Mouse (Mus musculus) gastrocnemius, postnatal 14 days (tissue): ENCODE results near the gene Marc1. TPM values are rescaled to one million over a fixed set of nuclear protein-coding genes. Genes with fewer than 3 reads are reported as not detected.
A peak's percentile ranks its signal among the peaks of the same experiment; 100 is the strongest.

Source experiments
- DNase-seq: peaks from one replicate; pipeline ENCODE4 v3.0.0; 2021; ENCODE audit warnings: mixed read lengths
- intact Hi-C: fragments of 180-260 bp; cut with DNase I; formaldehyde crosslinking; loops from one replicate; pipeline ENCODE4 v1.15.1; 2025; ENCODE audit warnings: low total_unique reads
- total RNA-seq, 2 experiments: library from RNA; stranded (reverse); gene quantifications; 2 replicates each; pipeline ENCODE4 v1.2.3; 2021

The Marc1 gene
- total RNA-seq, 2 experiments from 2014 or later = 0.13 TPM; not detected in 1

DNA sequence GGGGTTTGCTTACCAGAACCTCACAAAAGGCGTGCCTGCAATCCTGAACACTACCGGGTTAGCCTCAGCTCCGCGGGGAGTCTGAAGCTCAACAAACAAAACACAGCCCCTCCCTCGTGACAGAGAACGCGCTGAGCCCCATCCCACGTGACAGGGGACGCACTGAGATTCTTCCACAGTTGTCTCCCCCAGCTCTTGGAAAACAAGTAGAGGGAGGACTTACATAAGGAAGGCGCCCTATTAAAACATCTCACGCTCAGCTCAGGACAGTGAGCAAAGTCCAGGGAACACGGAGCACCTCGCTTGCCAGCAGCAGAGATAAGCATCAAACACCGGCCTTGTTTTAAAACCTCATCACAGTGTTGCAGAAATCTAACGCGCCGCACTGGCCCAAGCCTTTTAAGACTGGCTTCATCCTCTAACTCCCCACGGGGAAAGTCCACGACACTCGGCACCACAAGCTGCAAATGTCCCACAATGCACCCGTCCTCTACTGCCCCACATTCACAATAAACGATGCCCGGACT, 16.1 kb upstream of the Marc1 start:
- intact Hi-C loops = no loop called here
- DNase-seq = no peak

DNA sequence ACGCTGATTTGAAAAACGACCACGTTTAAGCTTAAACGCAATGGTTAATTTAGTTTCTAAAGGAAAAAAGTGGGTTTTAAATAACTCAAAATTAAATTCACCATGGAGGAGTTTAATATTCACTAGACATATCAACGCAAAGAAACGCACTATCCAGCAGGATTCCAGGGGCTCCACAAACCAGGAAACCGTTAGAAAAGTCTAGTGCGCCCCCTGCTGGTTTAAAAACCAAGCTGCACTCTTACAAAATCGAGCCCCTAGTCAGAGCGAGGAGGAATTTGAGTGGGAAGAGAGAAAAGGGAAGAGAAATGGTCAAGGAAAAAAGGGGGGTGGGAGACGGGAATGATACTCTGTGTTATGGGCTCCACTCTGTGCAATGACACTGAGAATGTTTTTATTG, 14.0 kb upstream of the Marc1 start:
- DNase-seq = peak; percentile 36
- intact Hi-C loops = no loop called here

DNA sequence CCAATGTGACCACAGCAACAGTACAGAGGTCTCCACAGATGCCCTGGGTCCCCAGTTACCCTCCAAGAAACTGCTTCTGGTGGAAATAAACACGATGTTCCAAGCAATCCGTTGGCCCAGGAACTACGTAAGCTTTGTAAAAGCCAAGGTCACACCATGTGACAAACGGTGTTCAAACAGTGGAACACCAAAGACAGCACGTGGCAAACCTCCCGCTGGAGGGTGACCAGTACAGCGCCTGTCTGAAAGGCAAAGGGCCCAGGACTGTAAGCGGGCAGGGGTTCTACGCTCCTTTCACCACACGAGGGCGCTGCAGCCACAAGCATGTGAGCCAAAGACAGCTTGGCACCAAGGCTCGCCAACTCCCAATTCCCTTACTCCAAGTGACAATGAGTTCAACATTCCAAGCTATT, 13.3 kb upstream of the Marc1 start:
- intact Hi-C loops = no loop called here
- DNase-seq = peak; percentile 92

DNA sequence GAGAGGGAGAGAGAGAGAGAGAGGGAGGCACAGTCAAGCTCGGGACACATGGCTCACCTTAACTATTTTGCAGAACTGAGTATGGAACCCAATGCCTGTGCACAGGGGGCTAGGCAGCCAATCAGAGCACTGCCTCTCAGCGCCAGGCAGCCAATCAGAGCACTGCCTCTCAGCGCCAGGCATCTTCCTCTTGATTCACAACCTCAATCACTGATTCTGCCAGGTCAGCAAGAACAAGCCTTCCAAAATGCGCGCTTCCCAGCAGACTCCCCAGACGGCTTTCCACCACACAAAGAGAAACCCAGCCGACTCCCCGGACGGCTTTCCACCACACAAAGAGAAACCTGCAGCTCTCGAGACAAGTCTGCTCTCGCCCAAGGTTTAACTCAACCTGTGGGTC, 11.6 kb upstream of the Marc1 start:
- DNase-seq = peak; percentile 29
- intact Hi-C loops = no loop called here

DNA sequence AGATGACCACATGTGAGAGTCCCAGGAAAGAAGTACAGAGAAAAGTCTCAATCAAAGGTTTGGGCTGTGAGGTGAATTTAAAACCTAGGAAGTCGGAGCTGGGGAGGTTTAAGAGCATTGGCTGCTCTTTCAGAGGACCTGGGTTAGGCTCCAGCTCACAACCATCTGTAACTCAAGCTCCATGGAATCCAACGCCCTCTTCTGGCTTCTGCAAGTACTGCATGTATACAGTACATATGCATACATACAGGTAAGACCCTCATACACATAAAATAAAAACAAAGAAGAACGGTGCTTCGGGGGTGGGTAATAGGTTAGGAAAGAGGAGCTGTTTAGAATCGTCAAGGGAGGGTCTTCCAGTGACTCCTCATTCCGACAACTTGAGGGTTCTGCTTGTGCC, 6.7 kb upstream of the Marc1 start:
- intact Hi-C loops = no loop called here
- no peak for DNase-seq

DNA sequence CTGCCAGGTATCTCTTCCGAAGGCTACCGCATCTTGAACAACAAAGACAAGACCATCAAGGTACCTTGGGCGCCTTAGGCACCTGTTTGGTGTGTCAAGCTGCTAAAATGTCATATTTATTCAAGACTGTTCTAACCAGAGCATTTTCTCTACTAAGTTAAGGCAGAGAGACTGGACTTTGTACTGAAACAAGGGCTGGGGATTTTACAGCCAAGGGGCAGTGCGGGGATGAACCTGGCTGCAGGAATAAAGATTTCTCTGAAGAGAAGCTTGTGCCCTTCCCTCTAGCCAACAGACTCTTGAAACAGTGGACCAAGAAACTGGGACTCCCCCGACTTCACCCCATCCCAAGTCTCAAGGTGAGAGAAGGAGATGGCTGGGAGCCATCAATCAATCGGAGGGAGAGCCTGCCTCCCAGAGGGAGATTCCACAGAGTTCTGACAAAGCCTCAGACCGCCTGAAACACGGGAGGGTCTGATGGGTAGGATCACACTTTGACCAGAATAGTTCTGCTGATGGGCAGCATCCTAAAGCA, 670 bp upstream of the Marc1 start:
- intact Hi-C loops = no loop called here
- DNase-seq = no peak

DNA sequence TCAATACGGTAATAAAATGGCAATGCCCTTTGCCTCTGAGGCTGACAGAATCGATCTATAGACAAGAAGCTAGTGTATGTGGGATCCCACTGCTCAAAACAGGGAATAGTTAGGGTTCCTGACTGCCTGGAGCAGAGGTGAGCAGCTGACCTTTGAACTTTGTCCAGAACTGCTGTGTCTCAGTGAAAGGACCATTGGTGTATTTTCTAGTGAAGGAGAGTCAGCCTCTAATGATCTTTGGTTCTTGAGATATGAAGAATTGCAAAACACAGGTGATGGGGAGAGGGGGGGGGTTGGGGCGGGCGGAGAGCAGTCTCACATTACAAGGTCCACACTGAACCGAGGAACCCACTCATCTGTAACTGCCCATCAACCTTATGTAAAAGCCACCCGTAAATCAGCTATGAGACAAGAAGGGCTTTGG, 1.5 kb downstream of the Marc1 start:
- intact Hi-C loops = no loop called here
- no peak for DNase-seq

DNA sequence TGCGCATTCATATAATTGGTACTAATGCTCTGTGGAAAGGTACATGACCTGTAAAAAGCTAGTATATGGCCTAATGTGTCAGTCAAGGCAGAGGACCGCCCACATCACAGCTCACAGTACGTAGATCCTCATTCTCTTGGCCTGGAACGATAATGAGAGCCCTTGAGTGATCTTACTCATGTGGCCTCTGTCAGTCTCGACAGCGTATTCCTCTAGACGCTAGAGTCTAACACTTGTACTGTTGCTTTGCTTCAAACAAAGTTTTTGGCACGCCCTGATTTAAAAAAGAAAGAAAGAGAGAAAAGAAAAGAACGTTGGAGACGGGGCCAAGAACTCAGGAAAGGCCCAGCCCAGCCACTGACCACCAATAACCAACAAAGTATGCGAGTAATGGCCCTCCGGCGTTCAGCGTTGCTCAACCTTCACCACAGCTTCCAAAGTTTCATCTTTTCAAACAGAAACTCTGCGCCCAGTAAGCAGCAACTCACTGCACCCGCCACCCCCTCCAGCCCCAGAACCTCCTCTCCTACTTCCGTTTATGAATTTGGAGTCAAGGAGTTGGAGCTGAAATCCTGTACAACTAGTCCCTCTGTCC, 2.6 kb downstream of the Marc1 start:
- intact Hi-C loops = no loop called here
- DNase-seq = no peak

DNA sequence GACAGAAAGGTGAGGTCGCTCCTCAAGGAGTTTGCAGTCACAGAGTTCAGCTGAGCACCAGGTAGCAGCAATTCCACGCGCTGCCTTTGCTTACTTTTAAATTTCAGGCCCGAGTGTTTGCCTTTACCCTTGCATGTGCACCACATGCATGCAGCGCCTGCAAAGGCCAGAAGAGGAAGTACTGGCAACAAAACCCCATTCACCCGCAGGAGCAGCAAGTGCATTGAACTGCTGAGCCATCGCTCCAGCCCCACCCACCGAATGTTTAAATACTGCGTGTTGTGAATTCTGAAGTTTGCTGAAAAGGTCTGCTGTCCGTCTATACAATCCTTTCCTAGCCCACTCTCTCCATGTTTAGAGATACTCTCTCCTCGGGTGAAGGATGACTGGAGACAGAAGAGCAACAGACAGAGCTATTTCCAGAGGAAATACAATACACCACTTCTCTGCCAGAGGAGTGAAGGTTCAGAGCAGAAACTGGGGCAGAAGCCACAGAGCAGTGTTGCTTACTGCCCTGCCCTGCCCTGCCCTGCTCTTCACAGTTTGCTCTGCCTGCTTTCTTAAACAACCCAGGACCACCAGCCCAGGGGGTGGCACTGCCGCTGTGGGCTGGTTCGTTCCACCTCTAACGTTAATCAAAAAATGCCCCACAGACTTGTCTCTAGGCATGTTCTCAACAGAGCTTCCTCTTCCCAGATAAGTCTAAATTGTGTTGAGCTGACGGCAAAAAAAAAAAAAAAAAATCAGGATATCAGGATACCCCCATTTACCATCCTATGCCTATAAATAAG, 3.3 kb downstream of the Marc1 start:
- intact Hi-C loops = no loop called here
- no peak for DNase-seq

DNA sequence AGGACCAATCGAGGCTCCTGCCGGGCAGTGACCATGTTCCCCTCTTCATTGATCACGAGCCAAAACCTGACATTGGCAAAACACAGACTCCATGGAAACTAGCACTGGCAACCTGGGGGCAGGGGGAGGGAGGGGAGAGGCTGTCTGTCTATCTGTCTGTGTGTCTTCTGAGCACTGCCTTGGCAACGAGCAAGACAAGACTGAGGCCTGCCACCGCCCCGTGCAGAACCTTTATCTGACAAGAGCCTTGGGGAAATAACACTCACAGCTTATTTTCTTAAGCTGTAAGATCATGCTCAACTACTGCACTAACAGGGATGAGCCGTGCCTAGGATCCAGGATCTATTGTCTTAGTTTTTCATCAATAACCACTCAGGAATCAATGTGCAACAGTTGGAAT, 4.0 kb downstream of the Marc1 start:
- no peak for DNase-seq
- intact Hi-C loops = no loop called here

DNA sequence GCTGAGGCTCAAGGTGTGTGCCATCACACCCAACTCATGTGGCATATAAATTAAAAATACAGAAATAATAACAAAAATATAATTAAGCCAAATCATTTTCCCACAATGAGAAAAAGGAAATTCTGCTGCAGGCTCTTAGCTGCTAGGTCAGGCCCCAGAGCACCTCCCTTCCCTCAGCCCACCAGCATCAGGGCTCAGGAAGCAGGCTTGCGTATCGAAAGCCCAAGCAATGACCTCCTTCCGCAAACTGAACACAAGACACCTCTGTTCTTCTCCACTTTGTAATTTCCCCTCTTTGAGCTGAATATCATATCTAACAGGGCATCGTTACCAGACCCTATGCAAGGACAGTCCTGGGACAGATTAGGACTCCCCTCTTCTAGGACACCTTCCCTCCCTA, 5.4 kb downstream of the Marc1 start:
- intact Hi-C loops = no loop called here
- DNase-seq = no peak

DNA sequence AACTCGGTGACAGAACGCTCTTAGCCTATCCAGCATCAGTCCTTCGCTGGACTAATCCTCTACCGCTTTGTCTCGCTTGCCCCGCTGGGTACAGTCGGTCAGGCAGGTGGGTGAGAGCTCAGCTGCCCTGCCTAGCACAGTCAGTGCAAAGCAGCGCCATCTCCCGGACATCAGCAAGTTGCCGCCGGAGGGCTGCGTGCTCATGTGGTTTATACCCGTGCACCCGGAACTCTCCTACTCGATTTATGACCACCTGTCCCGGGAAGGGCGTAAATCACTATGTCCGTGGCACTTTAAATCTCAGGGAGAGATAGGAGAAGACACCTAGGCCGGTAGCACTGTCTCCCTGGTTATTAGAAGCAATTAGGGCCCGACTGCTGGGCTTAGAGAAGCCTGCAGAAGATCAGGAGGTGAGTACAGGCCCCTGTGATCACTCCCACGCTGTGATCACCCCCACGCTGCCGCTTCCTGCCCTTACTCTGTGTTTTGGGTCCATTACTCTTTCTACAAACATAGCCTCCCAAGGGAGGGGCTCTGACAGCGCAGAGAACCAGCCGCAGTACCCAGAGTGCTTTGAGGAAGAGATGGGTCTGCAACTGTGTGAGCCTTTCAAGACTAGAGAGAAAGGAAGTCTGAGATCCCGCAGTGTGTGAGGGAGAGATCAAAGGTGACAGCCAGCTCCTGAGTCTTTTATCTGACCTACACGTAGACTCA, 17.8 kb downstream of the Marc1 start:
- intact Hi-C loops = no loop called here
- DNase-seq = peak; percentile 58

DNA sequence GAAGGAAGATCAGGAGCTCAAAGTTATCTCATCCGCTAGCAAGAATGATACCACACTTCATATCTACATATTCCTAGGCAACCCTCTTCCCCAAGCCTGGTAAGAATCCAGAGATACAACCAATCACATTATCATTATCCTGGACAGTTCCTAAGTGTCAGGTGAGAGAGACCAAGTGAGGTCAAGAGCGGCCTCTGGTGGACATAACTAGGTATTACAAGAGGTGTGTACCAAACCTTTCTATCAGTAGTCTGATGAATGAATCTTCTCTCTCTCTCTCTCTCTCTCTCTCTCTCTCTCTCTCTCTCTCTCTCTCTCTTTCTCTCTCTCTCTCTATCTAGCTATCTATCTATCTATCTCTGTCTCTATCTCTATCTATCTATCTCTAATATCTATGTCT, 20.0 kb downstream of the Marc1 start:
- no peak for DNase-seq
- intact Hi-C loops = no loop called here

DNA sequence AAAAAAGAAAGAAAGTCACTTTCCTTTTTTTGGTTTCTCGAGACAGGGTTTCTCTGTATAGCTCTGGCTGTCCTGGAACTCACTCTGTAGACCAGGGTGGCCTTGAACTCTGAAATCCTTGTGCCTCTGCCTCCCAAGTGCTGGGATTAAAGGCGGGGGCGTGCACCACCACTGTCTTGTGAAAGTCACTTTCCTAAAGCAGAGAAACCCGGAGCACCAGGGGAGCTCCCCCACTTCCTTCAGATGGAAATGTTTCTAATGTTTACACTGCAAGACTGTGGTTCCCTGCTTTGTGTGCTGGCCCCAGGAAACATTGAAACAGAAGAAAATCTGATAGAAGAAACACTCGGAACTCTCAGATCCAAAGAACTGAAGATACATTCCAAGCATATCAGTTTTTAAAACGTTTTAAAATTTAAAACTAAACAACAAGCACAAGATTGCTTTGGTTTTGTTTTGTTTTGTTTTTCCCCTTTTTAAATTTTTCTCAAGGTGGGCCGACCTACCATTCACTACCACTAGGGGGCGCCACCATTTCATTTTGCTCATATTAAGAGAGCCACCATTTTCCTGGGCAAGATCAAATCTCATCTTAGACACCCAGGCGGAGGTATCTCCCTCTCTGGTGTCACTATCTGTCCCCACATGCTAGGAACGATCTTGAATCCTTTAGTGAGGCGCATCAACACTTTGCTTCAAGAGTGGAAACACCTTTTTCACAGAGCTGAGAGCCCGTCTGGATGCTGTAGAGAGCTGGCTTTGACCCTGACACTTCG, 24.5 kb downstream of the Marc1 start:
- intact Hi-C loops = no loop called here
- DNase-seq = no peak

DNA sequence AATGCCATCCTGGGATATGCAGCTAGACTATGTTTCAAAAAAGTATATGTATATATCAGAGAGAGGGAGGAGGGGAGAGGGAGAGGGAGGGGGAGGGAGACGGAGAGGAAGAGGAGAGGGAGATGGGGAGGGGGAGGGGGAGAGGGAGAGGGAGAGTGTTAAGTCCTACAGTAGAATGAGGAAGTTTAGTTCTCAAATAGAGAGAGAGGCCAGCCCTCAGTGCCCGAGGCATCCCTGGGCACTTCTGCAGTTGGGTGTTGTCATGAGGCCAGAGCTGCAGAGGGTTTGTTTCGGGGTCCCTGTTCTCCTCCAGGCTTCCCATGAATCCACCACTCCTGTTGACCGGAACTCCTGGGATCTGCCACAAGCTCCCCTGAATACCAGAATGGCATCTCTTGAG, 27.5 kb downstream of the Marc1 start:
- intact Hi-C loops = no loop called here

DNA sequence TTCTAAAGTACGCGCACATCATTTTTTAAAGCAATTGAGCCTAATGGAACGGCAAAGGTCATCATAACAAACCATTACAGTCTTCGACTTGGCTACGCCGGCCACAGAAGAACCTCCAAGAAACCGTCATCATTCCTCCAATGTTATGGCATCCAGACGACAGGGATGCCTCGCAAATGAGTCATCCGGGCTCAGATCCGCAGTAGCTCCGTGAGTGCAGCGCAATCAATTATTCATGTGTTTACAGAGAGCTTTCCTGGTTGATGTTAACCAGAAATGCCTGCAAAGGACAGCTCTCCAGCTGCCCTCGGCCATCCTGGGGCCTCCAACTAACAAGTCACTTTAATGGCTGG, 29.0 kb downstream of the Marc1 start:
- intact Hi-C loops = no loop called here
- DNase-seq = peak; percentile 22

More for the DNA sequence above, 27.5 kb downstream of the Marc1 start:
- DNase-seq = no peak

DNA sequence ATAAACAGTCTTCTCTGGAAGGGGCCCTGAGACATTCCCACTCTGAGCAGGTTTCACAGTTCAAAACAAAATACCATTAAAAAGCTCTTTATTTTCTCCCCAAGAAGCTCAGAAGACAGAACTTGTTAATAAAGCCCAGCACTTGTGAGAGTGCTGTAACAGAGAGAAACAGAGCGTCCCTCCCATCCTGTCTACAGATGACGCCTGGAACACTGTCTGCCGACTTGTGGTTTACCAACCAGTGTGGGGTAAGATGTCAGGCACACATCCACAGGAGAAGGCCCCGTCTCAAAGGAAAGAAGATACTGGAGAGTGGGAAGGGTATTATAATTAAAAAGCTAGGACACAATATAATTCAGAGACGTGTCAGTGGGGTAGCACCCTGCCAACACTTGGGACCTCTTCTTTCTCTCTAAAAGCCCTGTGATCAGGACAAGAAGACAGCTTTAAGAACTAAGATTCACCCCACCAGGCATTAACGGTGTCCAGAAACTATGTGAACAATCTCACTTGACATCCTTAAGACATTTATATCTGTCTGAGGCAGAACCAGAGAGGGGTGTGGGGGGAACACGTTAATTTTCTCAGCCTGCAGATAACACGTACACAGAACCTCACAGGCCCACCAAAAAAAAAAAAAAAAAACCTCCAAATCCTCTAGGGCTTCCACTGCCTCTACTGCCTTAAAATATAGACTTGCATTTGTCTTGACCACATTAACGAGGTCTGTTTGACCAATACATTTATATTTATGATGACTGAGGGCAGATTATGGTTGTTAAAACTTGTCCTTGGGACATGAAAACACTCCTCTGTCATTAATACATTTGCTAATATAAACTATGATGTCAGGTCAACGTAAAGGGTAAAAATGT, 29.6 kb downstream of the Marc1 start:
- no peak for DNase-seq
- intact Hi-C loops = no loop called here

DNA sequence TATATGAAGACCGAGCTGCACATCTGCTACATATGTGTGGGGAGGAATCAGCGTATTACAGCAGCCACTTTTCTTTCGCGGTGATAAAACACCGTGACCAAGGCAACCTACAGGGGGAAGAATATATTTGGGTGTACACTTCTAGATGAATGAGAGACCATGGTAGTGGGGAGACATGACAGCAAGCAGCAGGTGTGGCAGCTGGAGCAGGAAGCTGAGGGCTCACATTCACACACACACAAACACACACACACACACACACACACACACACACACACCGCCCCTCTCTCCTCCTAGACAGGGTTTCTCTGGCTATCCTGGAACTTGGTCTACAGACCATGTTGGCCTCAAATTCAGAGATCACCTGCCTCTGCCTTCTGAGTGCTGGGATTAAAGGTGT, 33.0 kb downstream of the Marc1 start:
- intact Hi-C loops = loop anchor here (10.0 kb wide), 1 partner anchor 513 kb away; no protein-coding TSS in a partner anchor
- DNase-seq = no peak
